Mouse (Mus musculus) megakaryocyte, embryonic 14.5 days (primary cell): ENCODE results near the gene Gm45234.

Experiments
- FLI1 ChIP-seq: IDR thresholded peaks from 2 replicates; pipeline ENCODE4 v1.6.1; 2012; ENCODE audit warnings: low read length, inconsistent platforms, mixed read lengths
- GATA1 ChIP-seq: IDR thresholded peaks from 3 replicates; pipeline ENCODE4 v1.6.1; 2012; ENCODE audit warnings: mixed read lengths, low read length, inconsistent platforms, borderline replicate concordance

- TF ChIP-seq GATA1: no peak
- no peak for TF ChIP-seq FLI1
These were observed 14.0 kb downstream of the Gm45234 start for GRCm38 (mm10) chr6:124741842-124742241.
